Mouse (Mus musculus) yolk sac, embryonic 10.5 days (tissue): Measurements from ENCODE around the gene Marveld3.

Source experiments
- DNase-seq: peaks from one replicate; pipeline ENCODE4 v3.0.0-alpha.2; 2017; ENCODE audit warnings: low spot score

Marveld3 gene

GRCm38 (mm10) chr8:109964106-109964505, 2.1 kb upstream of the Marveld3 start:
- no peak for DNase-seq

GRCm38 (mm10) chr8:109963421-109963820, 1.4 kb upstream of the Marveld3 start:
- no peak for DNase-seq

- no peak for DNase-seq
These were observed 893 bp upstream of the Marveld3 start for GRCm38 (mm10) chr8:109962896-109963295.

GRCm38 (mm10) chr8:109959112-109959511, 2.9 kb downstream of the Marveld3 start:
- no peak for DNase-seq

GRCm38 (mm10) chr8:109958036-109958655, 3.9 kb downstream of the Marveld3 start:
- no peak for DNase-seq

GRCm38 (mm10) chr8:109957167-109958028, 4.6 kb downstream of the Marveld3 start:
- DNase-seq, result peak; percentile 79

- DNase-seq, result no peak
These were observed 7.5 kb downstream of the Marveld3 start for GRCm38 (mm10) chr8:109954486-109954948.

- no peak for DNase-seq
These were observed 9.8 kb downstream of the Marveld3 start for GRCm38 (mm10) chr8:109952171-109952570.

- DNase-seq, result no peak
These were observed 13.8 kb downstream of the Marveld3 start for GRCm38 (mm10) chr8:109948285-109948564.

GRCm38 (mm10) chr8:109947447-109948284, 14.3 kb downstream of the Marveld3 start:
- DNase-seq, result no peak

- DNase-seq, result no peak
These were observed 15.7 kb downstream of the Marveld3 start for GRCm38 (mm10) chr8:109946272-109946671.

- no peak for DNase-seq
These were observed 16.3 kb downstream of the Marveld3 start for GRCm38 (mm10) chr8:109945694-109946093.

- no peak for DNase-seq
These were observed 16.8 kb downstream of the Marveld3 start for GRCm38 (mm10) chr8:109945153-109945632.

GRCm38 (mm10) chr8:109941606-109942360, 20.2 kb downstream of the Marveld3 start:
- no peak for DNase-seq

- DNase-seq, result no peak
These were observed 41.3 kb downstream of the Marveld3 start for GRCm38 (mm10) chr8:109920406-109921390.

- DNase-seq, result no peak
These were observed 44.7 kb downstream of the Marveld3 start for GRCm38 (mm10) chr8:109917277-109917676.

- no peak for DNase-seq
These were observed 54.6 kb downstream of the Marveld3 start for GRCm38 (mm10) chr8:109907376-109907775.

- DNase-seq, result no peak
These were observed 55.1 kb downstream of the Marveld3 start for GRCm38 (mm10) chr8:109906907-109907306.

GRCm38 (mm10) chr8:109904928-109905668, 56.9 kb downstream of the Marveld3 start:
- DNase-seq, result no peak
